Mouse (Mus musculus): Measurements from ENCODE around the gene Fbxo6. TPM values are rescaled to one million over a fixed set of nuclear protein-coding genes. Genes with fewer than 3 reads are reported as not detected.

Fbxo6 gene
- total RNA-seq, 2 experiments from 2014 or later: 34.5 to 37.5 TPM

GRCm38 (mm10) chr4:148164461-148164860, 12.5 kb upstream of the Fbxo6 start:
- DNase-seq (ENCODE audit: low spot score): no peak

DNA sequence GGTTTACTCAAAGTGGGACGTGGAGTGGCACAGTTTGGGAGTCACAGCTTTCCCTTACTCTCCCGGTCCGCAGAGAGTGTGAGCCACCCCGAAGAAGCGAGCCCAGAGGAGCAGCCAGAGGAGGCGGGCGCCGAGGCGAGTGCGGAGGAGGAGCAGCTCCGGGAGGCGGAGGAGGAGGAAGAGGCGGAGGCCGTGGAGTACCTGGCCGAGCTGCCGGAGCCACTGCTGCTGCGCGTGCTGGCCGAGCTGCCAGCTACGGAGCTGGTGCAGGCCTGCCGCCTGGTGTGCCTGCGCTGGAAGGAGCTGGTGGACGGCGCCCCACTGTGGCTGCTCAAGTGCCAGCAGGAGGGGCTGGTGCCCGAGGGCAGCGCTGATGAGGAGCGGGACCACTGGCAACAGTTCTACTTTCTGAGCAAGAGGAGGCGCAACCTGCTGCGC, 12.1 kb upstream of the Fbxo6 start:
- intact Hi-C loops (cut with DNase I): no loop called here
- peak; percentile 44 for DNase-seq (ENCODE audit: low spot score)

More at GRCm38 (mm10) chr4:148164461-148164860, 12.5 kb upstream of the Fbxo6 start:
- intact Hi-C loops (cut with DNase I): no loop called here

GRCm38 (mm10) chr4:148160436-148161390, 8.8 kb upstream of the Fbxo6 start, which contains the start of the genes Fbxo44 and Fbxo2:
Fbxo44 (minus strand) TSS chr4:148160482.
Fbxo2 (plus strand) TSS chr4:148160621.
- intact Hi-C loops (cut with DNase I): no loop called here
- DNase-seq (ENCODE audit: low spot score): no peak

GRCm38 (mm10) chr4:148159544-148160435, 7.8 kb upstream of the Fbxo6 start:
- intact Hi-C loops (cut with DNase I): loop anchor here (10.0 kb wide), 1 partner anchor 215 kb away; the partner anchor contains the start of gene 2510039O18Rik
- DNase-seq (ENCODE audit: low spot score): peak; percentile 76

DNA sequence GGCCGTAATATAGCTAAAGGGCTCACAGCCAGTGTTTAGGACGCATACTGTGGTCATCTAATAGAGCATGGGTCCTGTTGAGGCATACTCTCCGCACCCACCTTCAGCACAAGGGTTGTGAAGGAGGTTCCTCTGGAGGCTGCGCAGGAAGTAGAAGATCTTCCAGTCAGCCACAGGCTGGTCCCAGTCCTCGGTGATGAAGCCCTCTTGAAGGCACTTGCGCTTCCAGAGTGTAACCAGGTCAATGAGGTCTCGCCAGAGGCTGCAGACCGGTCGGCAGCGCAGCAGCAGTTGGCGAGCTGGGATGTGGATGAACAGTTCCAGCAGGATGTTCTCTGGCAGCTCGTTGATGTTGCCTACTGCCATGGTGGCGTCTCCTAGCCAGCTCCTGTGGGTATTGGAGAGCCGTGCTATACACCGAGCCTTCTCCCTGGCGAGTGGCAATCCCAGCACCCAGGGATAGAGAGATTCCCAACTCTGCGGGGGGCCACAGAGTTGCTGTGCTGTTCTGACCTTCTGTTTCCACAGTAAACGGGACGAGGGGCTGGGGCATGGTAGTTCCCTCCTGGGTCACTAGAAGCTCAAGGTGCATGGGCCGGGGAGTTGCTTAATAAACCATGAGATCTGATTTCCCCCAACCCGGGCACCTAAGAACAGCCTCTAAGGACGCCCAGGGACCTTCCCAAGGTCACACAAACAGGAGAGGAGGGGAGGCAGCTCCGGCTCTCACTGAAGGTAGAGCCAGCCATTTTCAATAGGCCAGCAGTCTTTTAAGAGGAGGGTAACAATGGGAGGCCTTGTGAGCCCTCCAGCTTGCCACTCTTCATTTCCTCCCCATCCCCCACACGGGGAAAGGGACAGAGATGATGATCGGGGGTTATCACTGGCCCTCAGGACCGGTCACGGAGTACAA, 6.8 kb upstream of the Fbxo6 start:
- DNase-seq (ENCODE audit: low spot score): no peak
- intact Hi-C loops (cut with DNase I): loop anchor here (10.0 kb wide), 1 partner anchor 214 kb away; the partner anchor contains the start of gene 2510039O18Rik

- intact Hi-C loops (cut with DNase I): loop anchor here (2.0 to 10.0 kb wide), 2 partner anchors 14 to 210 kb away; partner anchors contain the start of gene 2510039O18Rik
- no peak for DNase-seq (ENCODE audit: low spot score)
Measured at GRCm38 (mm10) chr4:148154982-148155381, 3.0 kb upstream of the Fbxo6 start.

DNA sequence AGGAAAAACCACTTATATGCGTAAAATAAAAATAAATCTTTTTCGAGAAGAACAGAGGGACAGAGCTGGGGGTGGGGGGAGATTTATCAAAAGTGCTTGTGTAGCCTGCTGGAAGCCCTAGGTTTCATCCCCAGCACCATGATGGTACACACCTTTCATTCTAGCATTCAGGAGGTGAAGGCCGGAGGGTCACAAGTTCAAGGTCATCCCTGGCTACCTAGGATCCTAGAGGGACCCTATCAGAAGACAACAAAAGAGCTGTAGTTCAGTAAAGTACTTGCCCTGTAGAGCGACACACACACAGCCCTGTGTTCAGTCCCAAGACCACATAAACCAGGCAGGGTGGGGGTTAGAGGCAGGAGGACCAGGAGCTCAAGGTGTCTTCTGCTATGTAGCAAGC, 2.1 kb upstream of the Fbxo6 start:
- no peak for DNase-seq (ENCODE audit: low spot score)
- intact Hi-C loops (cut with DNase I): loop anchor here (2.0 to 10.0 kb wide), 2 partner anchors 13 to 209 kb away; partner anchors contain the start of gene 2510039O18Rik

GRCm38 (mm10) chr4:148152547-148152946, 607 bp upstream of the Fbxo6 start:
- intact Hi-C loops (cut with DNase I): loop anchor here (1.0 to 10.0 kb wide), 2 partner anchors 38 to 208 kb away; partner anchors contain the start of gene 2510039O18Rik
- DNase-seq (ENCODE audit: low spot score): no peak

DNA sequence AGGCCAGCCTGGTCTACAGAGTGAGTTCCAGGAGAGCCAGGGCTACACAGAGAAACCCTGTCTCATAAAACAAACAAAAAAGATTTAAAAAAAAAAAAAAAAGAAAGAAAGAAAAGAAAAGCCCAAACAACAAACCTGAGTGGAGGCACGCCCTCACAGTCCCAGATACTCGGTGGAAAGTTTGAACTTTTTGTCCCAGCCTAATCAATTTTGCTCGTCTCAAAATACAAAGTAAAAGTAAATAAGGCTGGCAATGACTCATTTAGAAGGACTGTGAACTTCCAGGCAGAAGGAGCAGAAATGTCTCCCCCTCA, 1.0 kb downstream of the Fbxo6 start:
- intact Hi-C loops (cut with DNase I): loop anchor here (10.0 kb wide), 1 partner anchor 206 kb away; the partner anchor contains the start of gene 2510039O18Rik
- DNase-seq (ENCODE audit: low spot score): no peak

- intact Hi-C loops (cut with DNase I): loop anchor here (10.0 kb wide), 1 partner anchor 205 kb away; the partner anchor contains the start of gene 2510039O18Rik
- DNase-seq (ENCODE audit: low spot score): no peak
Measured at GRCm38 (mm10) chr4:148150242-148150641, 1.7 kb downstream of the Fbxo6 start.

GRCm38 (mm10) chr4:148149540-148149939, 2.4 kb downstream of the Fbxo6 start:
- intact Hi-C loops (cut with DNase I): no loop called here
- no peak for DNase-seq (ENCODE audit: low spot score)

DNA sequence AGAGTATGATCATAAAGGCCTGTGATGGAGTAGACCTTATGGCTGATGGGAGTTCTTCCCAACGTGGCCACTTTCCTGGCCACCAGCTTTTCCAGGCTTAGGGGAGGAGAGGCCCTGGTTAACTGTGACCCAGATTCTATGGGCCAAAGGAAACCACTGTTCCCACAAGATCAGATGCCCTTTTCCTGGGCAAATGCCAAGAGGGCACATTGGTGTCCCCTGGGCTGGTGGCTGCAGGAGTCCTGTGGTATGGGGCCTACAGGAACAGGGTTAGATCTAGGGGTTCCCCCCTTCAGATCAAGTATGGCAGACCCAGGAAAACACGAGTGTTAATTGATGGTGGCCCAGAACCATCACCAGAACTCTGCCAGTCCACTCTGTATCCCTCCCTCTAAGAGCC, 4.2 kb downstream of the Fbxo6 start:
- intact Hi-C loops (cut with DNase I): no loop called here
- DNase-seq (ENCODE audit: low spot score): no peak

DNA sequence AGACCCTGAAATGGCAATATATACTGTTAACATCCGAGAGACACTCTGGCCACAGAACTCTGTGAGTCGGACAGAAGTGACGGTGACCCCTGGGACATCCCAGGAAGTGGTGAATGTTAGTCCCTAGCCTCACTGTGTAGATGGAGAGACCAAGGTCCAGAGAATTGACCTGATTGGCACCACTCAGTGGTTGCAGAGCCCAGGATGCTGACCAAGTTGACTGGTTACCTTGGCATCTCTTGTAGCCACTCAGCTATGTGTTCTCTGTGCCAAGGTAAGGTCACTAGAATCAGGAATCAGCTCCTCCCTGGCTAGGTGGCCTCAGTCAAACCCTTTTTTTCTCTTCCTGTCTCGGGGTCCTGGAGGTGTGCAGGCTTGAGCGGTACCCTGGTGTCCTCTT, 8.2 kb downstream of the Fbxo6 start:
- intact Hi-C loops (cut with DNase I): no loop called here
- DNase-seq (ENCODE audit: low spot score): no peak

DNA sequence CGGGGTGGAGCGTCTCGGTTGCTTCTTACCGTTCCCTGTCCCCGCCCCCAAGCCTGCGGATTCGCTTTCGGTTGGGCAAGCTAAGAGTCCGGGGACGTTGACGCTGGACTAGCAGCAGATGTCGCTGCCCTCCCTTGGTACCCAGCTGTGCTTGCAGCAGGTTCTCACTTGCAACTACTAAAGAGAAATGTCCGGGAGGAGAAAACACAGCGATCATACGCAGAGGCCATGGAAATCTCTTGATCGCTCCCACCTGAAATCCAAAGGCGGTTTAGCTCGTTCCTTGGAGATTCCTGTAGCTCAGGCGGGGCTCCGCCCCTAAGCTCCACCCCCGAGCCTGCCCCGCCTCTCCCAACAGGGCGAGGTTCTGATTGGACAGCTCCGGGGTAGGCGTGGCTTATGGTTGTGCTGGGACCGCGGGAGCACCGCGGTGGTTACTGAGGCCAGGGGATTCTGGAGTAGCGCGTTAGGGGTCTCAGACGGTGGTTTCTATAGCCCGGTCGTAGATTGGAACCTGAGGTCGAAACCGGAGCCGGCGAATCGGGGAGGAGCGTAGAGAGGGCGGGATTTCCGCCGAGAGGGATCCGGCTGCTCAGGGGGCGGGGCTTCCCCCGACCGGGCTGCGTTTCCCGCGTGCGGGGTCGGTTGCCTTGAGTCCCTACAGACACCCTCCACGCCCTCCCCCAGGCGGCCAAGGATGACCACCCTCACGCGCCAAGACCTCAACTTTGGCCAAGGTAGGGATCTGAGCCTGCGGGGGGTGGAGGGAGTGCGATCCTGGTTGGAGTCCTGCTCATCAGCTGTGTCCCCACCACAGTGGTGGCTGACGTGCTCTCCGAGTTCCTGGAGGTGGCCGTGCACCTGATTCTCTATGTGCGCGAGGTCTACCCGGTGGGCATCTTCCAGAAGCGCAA, 11.6 kb downstream of the Fbxo6 start:
- peak; percentile 87 for DNase-seq (ENCODE audit: low spot score)
- intact Hi-C loops (cut with DNase I): loop anchor here (2.0 kb wide), 1 partner anchor 14 kb away; no protein-coding TSS in a partner anchor

GRCm38 (mm10) chr4:148139767-148140097, 12.2 kb downstream of the Fbxo6 start:
- intact Hi-C loops (cut with DNase I): loop anchor here (2.0 kb wide), 1 partner anchor 15 kb away; no protein-coding TSS in a partner anchor
- no peak for DNase-seq (ENCODE audit: low spot score)

GRCm38 (mm10) chr4:148137503-148137902, 14.4 kb downstream of the Fbxo6 start:
- intact Hi-C loops (cut with DNase I): no loop called here
- no peak for DNase-seq (ENCODE audit: low spot score)

DNA sequence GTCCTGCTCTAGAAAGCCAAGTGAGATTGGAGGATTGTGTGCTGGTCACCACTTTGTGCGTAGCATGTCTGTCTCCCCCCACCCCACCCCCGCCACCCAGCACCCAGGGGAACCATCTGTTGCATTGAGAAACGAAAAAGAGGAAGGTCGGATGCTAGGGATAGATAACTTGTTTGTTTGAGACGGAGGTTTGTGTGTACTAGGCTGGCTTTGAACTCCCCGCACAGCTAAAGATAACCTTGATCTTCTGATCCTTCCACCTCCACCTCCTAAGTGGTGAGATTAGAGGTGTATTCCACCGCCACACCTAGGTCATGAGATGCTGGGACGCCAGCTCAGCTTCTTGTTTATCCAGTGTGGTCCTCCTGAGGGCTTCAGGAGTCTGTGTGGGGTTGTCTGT, 17.0 kb downstream of the Fbxo6 start:
- DNase-seq (ENCODE audit: low spot score): no peak
- intact Hi-C loops (cut with DNase I): no loop called here
